Mouse (Mus musculus): Measurements from ENCODE around the gene Kcnc3.

DNA sequence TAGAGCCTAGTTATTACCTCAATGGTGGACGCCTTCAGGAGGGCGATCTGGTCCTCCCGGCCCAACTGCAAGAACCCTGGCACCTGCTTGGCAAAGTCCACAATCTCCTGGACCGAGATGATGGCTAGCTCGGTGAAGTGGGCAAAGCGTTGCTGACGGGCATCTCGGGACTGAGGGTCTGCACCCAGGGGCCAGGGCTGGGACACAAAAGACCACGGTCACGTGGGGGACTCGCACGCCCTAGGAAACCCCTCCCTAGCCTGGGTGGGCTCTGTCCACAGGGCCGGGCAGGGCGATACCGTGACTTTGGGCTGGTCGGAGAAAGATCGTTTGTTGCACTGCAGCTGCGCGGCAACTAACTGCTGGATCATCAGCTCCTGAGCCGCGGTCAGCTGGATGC, 39.2 kb upstream of the Kcnc3 start:
- TF ChIP-seq GATA1 (IDR thresholded peaks at IDR 0.05; ENCODE audit: low read length) (no peak), TAL1 (IDR thresholded peaks at IDR 0.05; ENCODE audit: low read length) (no peak)
